Mouse (Mus musculus): ENCODE results near the gene Syt8. TPM values are rescaled to one million over a fixed set of nuclear protein-coding genes. Genes with fewer than 3 reads are reported as not detected.

Syt8 gene
- polyA plus RNA-seq, 1 experiment from 2014 or later = not detected

- Histone ChIP-seq H3K36me3 (replicated peaks) (no peaks in the 10 kb centered on the region), H3K27me3 (ENCODE audit: poor library complexity, severe bottlenecking) (no peaks in the 10 kb centered on the region), H3K4me3 (no peak overlapping the region), H3K9me3 (no peaks in the 10 kb centered on the region), H3K4me1 (no peaks in the 10 kb centered on the region), H3K27ac (no peak overlapping the region)
- no peak for DNase-seq (ENCODE audit: extremely low spot score, low spot score)
- WGBS = 98% methylated on average over 2 of the region's 2 CpGs
These were observed 16.6 kb upstream of the Syt8 start for GRCm38 (mm10) chr7:142418027-142418426.

GRCm38 (mm10) chr7:142418679-142419078 lies 16.0 kb upstream of the Syt8 start:
- Histone ChIP-seq H3K27me3 (ENCODE audit: poor library complexity, severe bottlenecking) (no peaks in the 10 kb centered on the region), H3K4me3 (no peak overlapping the region), H3K9me3 (peaks cover 4% of the 10 kb centered on the region; the same call in 1 of the 2 replicates), H3K36me3 (replicated peaks) (no peaks in the 10 kb centered on the region), H3K27ac (no peak overlapping the region), H3K4me1 (no peaks in the 10 kb centered on the region)
- 87% methylated on average over 8 of the region's 8 CpGs for WGBS
- no peak for DNase-seq (ENCODE audit: extremely low spot score, low spot score)

- H3K27me3 ChIP-seq (ENCODE audit: poor library complexity, severe bottlenecking) = no peaks in the 10 kb centered on the region
- no peaks in the 10 kb centered on the region for H3K4me1 ChIP-seq
- no peak overlapping the region for H3K4me3 ChIP-seq
- H3K27ac ChIP-seq = no peak overlapping the region
- WGBS = 94% methylated on average over 5 of the region's 5 CpGs
- H3K36me3 ChIP-seq (replicated peaks) = no peaks in the 10 kb centered on the region
- no peak for DNase-seq (ENCODE audit: extremely low spot score, low spot score)
- H3K9me3 ChIP-seq = peaks cover 6% of the 10 kb centered on the region; the same call in 1 of the 2 replicates
These were observed 14.8 kb upstream of the Syt8 start for GRCm38 (mm10) chr7:142419887-142420286.

- Histone ChIP-seq H3K27me3 (ENCODE audit: poor library complexity, severe bottlenecking) (peaks cover 5% of the 10 kb centered on the region), H3K27ac (no peak overlapping the region), H3K4me1 (peaks cover 5% of the 10 kb centered on the region), H3K4me3 (no peak overlapping the region), H3K36me3 (replicated peaks) (no peaks in the 10 kb centered on the region), H3K9me3 (peaks cover 6% of the 10 kb centered on the region; the same call in 1 of the 2 replicates)
- 82% methylated on average over 2 of the region's 2 CpGs for WGBS
- no peak for DNase-seq (ENCODE audit: extremely low spot score, low spot score)
These were observed 12.8 kb upstream of the Syt8 start for GRCm38 (mm10) chr7:142421826-142422225.

GRCm38 (mm10) chr7:142425641-142426213 lies 8.9 kb upstream of the Syt8 start:
- H3K4me1 ChIP-seq = peaks cover 14% of the 10 kb centered on the region
- H3K27me3 ChIP-seq (ENCODE audit: poor library complexity, severe bottlenecking) = peaks cover 19% of the 10 kb centered on the region
- no peak overlapping the region for H3K4me3 ChIP-seq
- H3K27ac ChIP-seq = no peak overlapping the region
- peaks cover 6% of the 10 kb centered on the region; the same call in 1 of the 2 replicates for H3K9me3 ChIP-seq
- no peak for DNase-seq (ENCODE audit: extremely low spot score, low spot score)
- 57% methylated on average over 11 of the region's 11 CpGs for WGBS
- H3K36me3 ChIP-seq (replicated peaks) = no peaks in the 10 kb centered on the region

- Histone ChIP-seq H3K4me3 (no peak overlapping the region), H3K27me3 (ENCODE audit: poor library complexity, severe bottlenecking) (peaks cover 19% of the 10 kb centered on the region), H3K36me3 (replicated peaks) (no peaks in the 10 kb centered on the region), H3K9me3 (peaks cover 6% of the 10 kb centered on the region; the same call in 1 of the 2 replicates), H3K4me1 (peaks cover 14% of the 10 kb centered on the region), H3K27ac (no peak overlapping the region)
- WGBS = 1% methylated on average over 7 of the region's 7 CpGs
- DNase-seq (ENCODE audit: extremely low spot score, low spot score) = peak; percentile 77
These were observed 6.4 kb upstream of the Syt8 start for GRCm38 (mm10) chr7:142428213-142428612.

- Histone ChIP-seq H3K4me1 (peaks cover 20% of the 10 kb centered on the region), H3K36me3 (replicated peaks) (no peaks in the 10 kb centered on the region), H3K27ac (no peak overlapping the region; the same call in 1 of the 2 replicates), H3K4me3 (no peak overlapping the region), H3K9me3 (no peaks in the 10 kb centered on the region), H3K27me3 (ENCODE audit: poor library complexity, severe bottlenecking) (peaks cover 19% of the 10 kb centered on the region)
- DNase-seq (ENCODE audit: extremely low spot score, low spot score) = no peak
- 85% methylated on average over 12 of the region's 12 CpGs for WGBS
These were observed 4.4 kb upstream of the Syt8 start for GRCm38 (mm10) chr7:142430160-142430678.

- H3K36me3 ChIP-seq (replicated peaks) = no peaks in the 10 kb centered on the region
- H3K4me1 ChIP-seq = peaks cover 15% of the 10 kb centered on the region
- H3K4me3 ChIP-seq = no peak overlapping the region
- H3K9me3 ChIP-seq = no peaks in the 10 kb centered on the region
- DNase-seq (ENCODE audit: extremely low spot score, low spot score) = no peak
- peaks cover 20% of the 10 kb centered on the region for H3K27me3 ChIP-seq (ENCODE audit: poor library complexity, severe bottlenecking)
- H3K27ac ChIP-seq = no peak overlapping the region
- WGBS = 94% methylated on average over 14 of the region's 14 CpGs
These were observed 3.5 kb upstream of the Syt8 start for GRCm38 (mm10) chr7:142431106-142431505.

GRCm38 (mm10) chr7:142433623-142434022 lies 1.0 kb upstream of the Syt8 start:
- H3K27ac ChIP-seq = peak overlapping the region; percentile 32; the same call in 1 of the 2 replicates
- 0 out of 2 replicates have a peak, but pooled peaks cover 6% of the 10 kb centered on the region for H3K4me1 ChIP-seq
- no peaks in the 10 kb centered on the region for H3K9me3 ChIP-seq
- DNase-seq (ENCODE audit: extremely low spot score, low spot score) = no peak
- H3K27me3 ChIP-seq (ENCODE audit: poor library complexity, severe bottlenecking) = peaks cover 10% of the 10 kb centered on the region; the same call in 1 of the 2 replicates
- 70% methylated on average over 19 of the region's 19 CpGs for WGBS
- no peak overlapping the region for H3K4me3 ChIP-seq
- H3K36me3 ChIP-seq (replicated peaks) = no peaks in the 10 kb centered on the region

- DNase-seq (ENCODE audit: extremely low spot score, low spot score) = peak; percentile 53
- no peaks in the 10 kb centered on the region for H3K9me3 ChIP-seq
- peaks cover 8% of the 10 kb centered on the region; the same call in 1 of the 2 replicates for H3K4me1 ChIP-seq
- no peak overlapping the region for H3K27ac ChIP-seq
- peaks cover 12% of the 10 kb centered on the region for H3K27me3 ChIP-seq (ENCODE audit: poor library complexity, severe bottlenecking)
- no peaks in the 10 kb centered on the region for H3K36me3 ChIP-seq (replicated peaks)
- H3K4me3 ChIP-seq = no peak overlapping the region
- WGBS = 29% methylated on average over 4 of the region's 4 CpGs
These were observed 874 bp downstream of the Syt8 start for GRCm38 (mm10) chr7:142435524-142435923.

GRCm38 (mm10) chr7:142437324-142437723 lies 2.7 kb downstream of the Syt8 start:
- H3K4me1 ChIP-seq = peaks cover 24% of the 10 kb centered on the region
- H3K36me3 ChIP-seq (replicated peaks) = no peaks in the 10 kb centered on the region
- 77% methylated on average over 5 of the region's 5 CpGs for WGBS
- DNase-seq (ENCODE audit: extremely low spot score, low spot score) = no peak
- no peak overlapping the region for H3K27ac ChIP-seq
- no peaks in the 10 kb centered on the region for H3K9me3 ChIP-seq
- no peak overlapping the region for H3K4me3 ChIP-seq
- peaks cover 12% of the 10 kb centered on the region for H3K27me3 ChIP-seq (ENCODE audit: poor library complexity, severe bottlenecking)

- DNase-seq (ENCODE audit: extremely low spot score, low spot score) = no peak
- H3K4me3 ChIP-seq = no peak overlapping the region
These were observed 5.3 kb downstream of the Syt8 start for GRCm38 (mm10) chr7:142439966-142440365.

GRCm38 (mm10) chr7:142440657-142441114 lies 6.0 kb downstream of the Syt8 start:
- DNase-seq (ENCODE audit: extremely low spot score, low spot score) = peak; percentile 26
- WGBS = 54% methylated on average over 5 of the region's 5 CpGs
- H3K27ac ChIP-seq = peak overlapping the region; percentile 83
- peaks cover 12% of the 10 kb centered on the region for H3K27me3 ChIP-seq (ENCODE audit: poor library complexity, severe bottlenecking)
- peaks cover 22% of the 10 kb centered on the region for H3K4me1 ChIP-seq
- no peaks in the 10 kb centered on the region for H3K9me3 ChIP-seq
- H3K36me3 ChIP-seq (replicated peaks) = no peaks in the 10 kb centered on the region
- H3K4me3 ChIP-seq = no peak overlapping the region

More at GRCm38 (mm10) chr7:142439966-142440365, 5.3 kb downstream of the Syt8 start:
- WGBS = 87% methylated on average over 14 of the region's 14 CpGs
- no peaks in the 10 kb centered on the region for H3K36me3 ChIP-seq (replicated peaks)
- H3K27me3 ChIP-seq (ENCODE audit: poor library complexity, severe bottlenecking) = peaks cover 12% of the 10 kb centered on the region
- no peaks in the 10 kb centered on the region for H3K9me3 ChIP-seq
- H3K27ac ChIP-seq = peak overlapping the region; percentile 83; the same call in 1 of the 2 replicates
- peaks cover 22% of the 10 kb centered on the region for H3K4me1 ChIP-seq
